Mouse (Mus musculus) CH12.LX (cell line): Measurements from ENCODE around the gene Tm7sf3.

Experiments used
- CTCF ChIP-seq, 2 experiments: IDR thresholded peaks in 1 of 2; conservative IDR thresholded peaks in 1 of 2; 2 replicates each; pipeline ENCODE4 v1.5.1; 2011 to 2012; ENCODE audit warnings: low read depth in 2 of 2, low read length in 2 of 2, improper control_type of control experiment in 1 of 2, inconsistent platforms in 1 of 2, mild to moderate bottlenecking in 1 of 2, moderate library complexity in 1 of 2
- MAX ChIP-seq: IDR thresholded peaks from 2 replicates; pipeline ENCODE4 v1.6.1; 2011; ENCODE audit warnings: low read length, improper control_type of control experiment
- NRF1 ChIP-seq: IDR thresholded peaks from 2 replicates; pipeline ENCODE4 v1.6.1; 2014; ENCODE audit warnings: low read depth, mild to moderate bottlenecking, inconsistent platforms, low read length, improper control_type of control experiment, moderate library complexity
- POLR2A ChIP-seq: IDR thresholded peaks from 2 replicates; pipeline ENCODE4 v1.6.1; 2011; ENCODE audit warnings: low read depth, mild to moderate bottlenecking, improper control_type of control experiment, low read length
- SMC3 ChIP-seq: IDR thresholded peaks from 2 replicates; pipeline ENCODE4 v1.6.1; 2011; ENCODE audit warnings: low read depth, low read length, improper control_type of control experiment
- TCF12 ChIP-seq: IDR thresholded peaks from 2 replicates; pipeline ENCODE4 v1.6.1; 2014; ENCODE audit warnings: low read depth, mild to moderate bottlenecking, inconsistent platforms, low read length, improper control_type of control experiment
- ZC3H11A ChIP-seq: IDR thresholded peaks from 2 replicates; pipeline ENCODE4 v1.6.1; 2012; ENCODE audit warnings: low read depth, mild to moderate bottlenecking, inconsistent platforms, low read length, improper control_type of control experiment

GRCm38 (mm10) chr6:146583366-146584046 lies 59.1 kb downstream of the Tm7sf3 start:
- no peak for TF ChIP-seq MAX
- no peak for TF ChIP-seq POLR2A
- TF ChIP-seq NRF1: no peak
- TF ChIP-seq CTCF (conservative IDR thresholded peaks at IDR 0.05 in 1 of 2, IDR thresholded peaks at IDR 0.05 in 1 of 2; ENCODE audit: low read depth in 2 of 2, low read length in 2 of 2): no peak
- no peak for TF ChIP-seq SMC3
- TF ChIP-seq TCF12: no peak
- no peak for TF ChIP-seq ZC3H11A
